Mouse (Mus musculus) intestine, postnatal 0 days (tissue): ENCODE measurements around the gene Npl. TPM values are rescaled to one million over a fixed set of nuclear protein-coding genes. Genes with fewer than 3 reads are reported as not detected.
"Not testable (repeated sequence)": the region's sequence is repeated elsewhere in the genome, so short reads cannot be mapped to it uniquely, and the experiment has no call there.

Experiments
- ATAC-seq: fragments of 200-750 bp; cut with Nextera tagmentation; 2 replicates; pipeline ENCODE4 v1.8.0; 2017; ENCODE audit warnings: mild to moderate bottlenecking, moderate TSS enrichment, moderate library complexity
- H3K27ac ChIP-seq: fragments of 300-500 bp; sonication (generic); 2 replicates; pipeline ENCODE4 v1.5.1; 2014; ENCODE audit warnings: mild to moderate bottlenecking, low read depth, low read length, moderate library complexity
- H3K27me3 ChIP-seq: fragments of 300-500 bp; sonication (generic); replicated peaks from 2 replicates; pipeline ENCODE4 v1.6.1; 2014; ENCODE audit warnings: low read length, mixed read lengths; ENCODE audit not compliant: control insufficient read depth, insufficient read depth
- H3K36me3 ChIP-seq: fragments of 300-500 bp; sonication (generic); 2 replicates; pipeline ENCODE4 v1.6.1; 2014; ENCODE audit warnings: mild to moderate bottlenecking, moderate library complexity; ENCODE audit not compliant: control insufficient read depth, insufficient read depth
- H3K4me1 ChIP-seq: fragments of 300-500 bp; sonication (generic); replicated peaks from 2 replicates; pipeline ENCODE4 v1.6.1; 2014; ENCODE audit warnings: antibody characterized with exemption, low read length, mixed read lengths; ENCODE audit not compliant: control insufficient read depth, insufficient read depth
- H3K4me2 ChIP-seq: fragments of 300-500 bp; sonication (generic); replicated peaks from 2 replicates; pipeline ENCODE4 v1.6.1; 2014; ENCODE audit warnings: low read depth, mild to moderate bottlenecking, moderate library complexity
- H3K4me3 ChIP-seq: fragments of 300-500 bp; sonication (generic); 2 replicates; pipeline ENCODE4 v1.5.1; 2014; ENCODE audit warnings: low read depth, low read length
- H3K9ac ChIP-seq: fragments of 300-500 bp; sonication (generic); 2 replicates; pipeline ENCODE4 v1.6.1; 2014; ENCODE audit warnings: mild to moderate bottlenecking, low read depth, low read length
- H3K9me3 ChIP-seq: fragments of 300-500 bp; sonication (generic); 2 replicates; pipeline ENCODE4 v1.6.1; 2016; ENCODE audit warnings: mixed run types; ENCODE audit not compliant: control insufficient read depth
- CTCF ChIP-seq: sonication (generic); IDR thresholded peaks from 2 replicates; pipeline ENCODE4 v1.5.1; 2016; ENCODE audit warnings: low read depth, mild to moderate bottlenecking, control low read depth, antibody characterized with exemption, moderate library complexity
- WGBS: fragments of 180-500 bp; shearing (Covaris S2); extraction: QIAGEN DNeasy Blood & Tissue Kit; methylation state at CpG from one replicate; pipeline ENCODE4 v1.1.7; 2014; 5-methylcytosine and 5-hydroxymethylcytosine counted together
- polyA plus RNA-seq: library from polyadenylated mRNA; unstranded; fragments of >200 nt; fragmentation: Nextera tagmentation; extraction: Ambion mirVana; gene quantifications from 2 replicates; pipeline ENCODE4 v1.2.1, GENCODE M21; 2015

The Npl gene
- polyA plus RNA-seq, 1 experiment from 2014 or later = 967 TPM

DNA sequence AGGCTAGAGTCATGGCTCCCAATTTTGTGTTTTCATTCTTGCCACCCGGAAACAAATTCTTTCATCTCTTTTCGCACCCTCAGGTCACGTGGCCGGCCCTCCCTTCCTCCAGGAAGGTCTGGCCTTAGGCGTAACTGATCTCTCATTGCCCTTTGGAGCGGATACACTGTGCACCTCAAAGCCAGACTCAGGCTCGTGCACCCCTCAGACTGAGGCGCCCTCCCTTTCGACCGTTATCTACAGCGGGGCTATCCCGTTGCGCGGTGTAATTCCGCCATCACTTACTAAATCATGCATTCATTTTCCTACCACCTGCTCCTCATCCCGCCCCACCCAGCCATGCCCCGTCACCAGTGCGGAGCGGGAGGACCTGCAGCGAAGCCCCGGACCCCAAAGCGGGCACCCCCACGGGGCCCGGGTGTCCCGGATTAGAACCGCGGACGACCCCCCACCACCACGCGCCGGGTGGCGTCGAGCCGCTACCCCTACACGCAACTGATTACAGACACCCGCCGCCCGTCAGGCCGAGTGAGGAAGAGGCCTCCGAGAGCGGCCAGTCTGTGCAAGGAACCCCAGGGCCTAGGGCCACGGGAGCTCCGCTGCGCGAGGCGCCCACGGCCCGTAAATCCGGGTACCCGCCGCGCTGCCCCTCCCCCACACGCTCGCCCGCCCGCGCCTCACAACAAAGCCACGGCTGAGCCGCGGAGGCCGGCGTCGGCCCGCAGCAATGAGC, 62.9 kb downstream of the Npl start:
- Histone ChIP-seq H3K27me3 (no peaks in the 10 kb centered on the region), H3K4me1 (peaks cover 9% of the 10 kb centered on the region; the same call in 1 of the 2 replicates), H3K27ac (peak overlapping the region; percentile 67), H3K4me3 (peak overlapping the region; percentile 72), H3K36me3 (peaks cover 8% of the 10 kb centered on the region; the same call in 1 of the 2 replicates), H3K9ac (peak overlapping the region; percentile 73), H3K4me2 (peak overlapping the region; percentile 73), H3K9me3 (no peaks in the 10 kb centered on the region)
- TF ChIP-seq CTCF = no peak
- WGBS = under 1% methylated on average over 64 of the region's 64 CpGs
- ATAC-seq = peak; percentile 84

DNA sequence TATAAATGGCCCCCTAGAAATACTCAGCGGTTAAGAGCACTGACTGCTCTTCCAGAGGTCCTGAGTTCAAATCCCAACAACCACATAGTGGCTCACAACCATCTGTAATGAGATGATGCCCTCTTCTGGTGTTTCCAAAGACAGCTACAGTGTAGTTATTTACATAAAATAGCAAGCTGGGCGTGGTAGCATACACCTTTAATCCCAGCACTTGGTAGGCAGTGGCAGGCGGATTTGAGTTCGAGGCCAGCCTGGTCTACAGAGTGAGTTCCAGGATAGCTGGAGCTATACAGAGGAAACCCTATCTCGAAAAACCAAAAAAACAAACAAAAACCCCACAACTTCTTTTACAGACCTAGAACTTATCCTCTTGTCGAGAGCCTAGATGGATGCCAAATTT, 63.7 kb downstream of the Npl start:
- H3K4me3 ChIP-seq = peak overlapping the region; percentile 72
- H3K27me3 ChIP-seq, ATAC-seq, H3K9me3 ChIP-seq, H3K4me1 ChIP-seq: not testable (repeated sequence)
- H3K36me3 ChIP-seq = peaks cover 12% of the 10 kb centered on the region
- WGBS = 3% methylated on average over 6 of the region's 6 CpGs
- TF ChIP-seq CTCF = 0 out of 2 replicates have a peak, but pooled peaks have one; percentile 10
- peak overlapping the region; percentile 67; the same call in 1 of the 2 replicates for H3K27ac ChIP-seq
- H3K4me2 ChIP-seq = peak overlapping the region; percentile 73
- H3K9ac ChIP-seq = peak overlapping the region; percentile 73; the same call in 1 of the 2 replicates

DNA sequence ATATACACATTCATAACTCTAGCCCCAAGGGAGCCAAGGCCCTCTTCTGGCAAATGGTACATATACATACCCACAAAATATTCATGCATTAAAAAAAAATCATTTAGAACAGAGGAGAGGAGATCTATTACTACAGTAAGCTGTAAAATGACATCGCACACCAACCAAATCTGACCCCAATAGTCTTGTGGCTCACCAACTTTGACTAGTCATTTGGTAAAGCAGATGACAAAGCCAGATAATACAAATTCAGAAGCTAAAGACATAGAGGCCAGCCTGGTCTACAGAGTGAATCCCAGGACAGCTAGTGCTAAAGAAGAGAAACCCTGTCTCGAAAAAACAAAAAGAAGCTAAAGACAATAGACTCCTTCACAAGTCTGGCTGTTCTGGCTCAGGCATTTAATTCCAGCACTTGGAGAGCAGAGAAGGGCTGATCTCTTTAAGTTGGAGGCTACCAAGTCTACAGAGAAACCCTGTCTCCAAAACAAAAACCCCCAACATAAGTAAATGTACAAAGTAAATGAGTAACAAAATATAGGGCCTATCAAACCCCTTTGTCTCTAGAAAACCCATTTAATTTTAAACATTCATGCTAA, 64.5 kb downstream of the Npl start:
- peaks cover 9% of the 10 kb centered on the region; the same call in 1 of the 2 replicates for H3K4me1 ChIP-seq
- peak overlapping the region; percentile 22 for H3K4me3 ChIP-seq
- 34% methylated on average over 2 of the region's 2 CpGs for WGBS
- H3K9me3 ChIP-seq = no peaks in the 10 kb centered on the region
- H3K36me3 ChIP-seq = peaks cover 19% of the 10 kb centered on the region
- H3K4me2 ChIP-seq = peak overlapping the region; percentile 73
- no peak overlapping the region for H3K27ac ChIP-seq
- H3K27me3 ChIP-seq = no peaks in the 10 kb centered on the region
- no peak overlapping the region for H3K9ac ChIP-seq
- ATAC-seq = no peak
- TF ChIP-seq CTCF = no peak

DNA sequence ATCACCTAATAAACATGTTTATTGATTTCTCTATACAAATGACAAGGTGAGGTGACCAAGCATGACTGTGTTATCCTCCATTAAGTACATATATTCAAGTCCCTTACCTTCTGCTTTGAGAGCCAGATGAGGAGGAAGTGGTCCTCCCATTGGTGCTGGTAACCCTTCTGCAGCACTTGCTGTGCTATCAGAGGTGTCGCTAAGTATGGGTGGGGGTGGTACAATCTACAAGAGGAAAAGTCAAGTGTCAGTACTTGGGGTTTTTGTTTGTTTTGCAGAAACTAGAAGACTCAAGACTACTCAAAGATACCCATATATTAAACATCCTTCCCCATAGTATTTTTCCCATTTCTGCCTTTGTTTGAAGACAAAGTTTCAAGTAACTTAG, 68.8 kb downstream of the Npl start:
- no peak for TF ChIP-seq CTCF
- ATAC-seq = no peak
- H3K4me2 ChIP-seq = no peak overlapping the region
- no peak overlapping the region for H3K27ac ChIP-seq
- no peak overlapping the region for H3K9ac ChIP-seq
- H3K27me3 ChIP-seq = no peaks in the 10 kb centered on the region
- peaks cover 5% of the 10 kb centered on the region; the same call in 1 of the 2 replicates for H3K4me1 ChIP-seq
- H3K4me3 ChIP-seq = no peak overlapping the region
- H3K9me3 ChIP-seq = no peaks in the 10 kb centered on the region
- 65% methylated on average over 1 of the region's 1 CpGs for WGBS
- H3K36me3 ChIP-seq = peaks cover 54% of the 10 kb centered on the region

DNA sequence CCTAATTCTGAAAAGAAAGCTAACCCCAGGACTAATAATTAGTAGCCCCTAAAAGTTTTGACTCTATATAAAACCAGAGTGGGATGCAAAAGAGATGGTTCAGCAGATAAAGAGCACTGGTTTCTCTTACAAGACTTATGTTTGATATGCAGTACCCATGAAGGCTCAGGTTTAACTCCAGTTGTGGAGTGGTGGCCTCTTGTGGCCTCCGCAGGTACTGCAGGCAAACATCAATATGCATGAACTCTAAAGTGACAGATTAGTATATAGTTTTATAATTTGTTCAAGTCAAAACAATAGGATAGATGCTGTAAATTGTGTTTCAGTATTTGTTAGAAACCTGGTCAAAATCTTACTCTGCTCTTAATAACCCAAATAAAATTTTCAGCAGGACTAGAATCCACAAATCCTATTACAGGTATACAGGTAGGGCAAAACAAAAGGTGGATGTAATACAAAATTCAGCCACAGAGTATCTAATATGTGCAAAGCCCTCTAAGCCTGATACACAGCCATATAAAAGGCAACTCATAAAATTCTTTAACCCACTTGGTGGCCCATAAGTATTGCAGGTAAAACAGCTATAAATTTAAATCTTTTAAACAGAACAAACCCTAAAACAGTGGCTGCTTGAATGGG, 69.3 kb downstream of the Npl start:
- Histone ChIP-seq H3K4me1 (peaks cover 5% of the 10 kb centered on the region; the same call in 1 of the 2 replicates), H3K27me3 (no peaks in the 10 kb centered on the region), H3K9ac (no peak overlapping the region), H3K27ac (no peak overlapping the region), H3K36me3 (peaks cover 58% of the 10 kb centered on the region), H3K9me3 (no peaks in the 10 kb centered on the region), H3K4me3 (no peak overlapping the region), H3K4me2 (no peak overlapping the region)
- ATAC-seq = peak; percentile 60
- peak; percentile 83 for TF ChIP-seq CTCF
- 38% methylated on average over 1 of the region's 1 CpGs for WGBS

DNA sequence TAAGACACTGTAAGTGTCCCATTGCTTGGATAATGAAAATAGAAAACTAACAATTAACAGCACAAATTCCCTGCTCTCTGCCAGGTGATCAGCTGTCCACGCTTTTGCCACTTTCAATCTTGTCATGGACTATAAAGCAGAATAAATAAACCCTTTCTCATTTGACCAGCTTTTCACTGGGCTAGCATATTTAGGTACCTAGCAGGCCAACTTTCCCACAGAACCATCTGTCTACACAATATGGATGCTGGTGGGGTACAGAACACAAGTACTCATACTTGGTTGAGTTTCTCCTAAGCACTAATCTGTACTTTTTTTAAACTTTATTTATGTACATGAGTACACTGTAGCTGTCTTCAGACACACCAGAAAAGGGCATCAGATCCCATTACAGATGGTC, 70.5 kb downstream of the Npl start:
- Histone ChIP-seq H3K4me1 (no peaks in the 10 kb centered on the region; the same call in 1 of the 2 replicates), H3K27me3 (no peaks in the 10 kb centered on the region), H3K4me3 (no peak overlapping the region), H3K36me3 (peaks cover 68% of the 10 kb centered on the region), H3K4me2 (no peak overlapping the region), H3K9me3 (no peaks in the 10 kb centered on the region), H3K27ac (no peak overlapping the region), H3K9ac (no peak overlapping the region)
- no peak for TF ChIP-seq CTCF
- no peak for ATAC-seq
- 85% methylated on average over 1 of the region's 1 CpGs for WGBS
